Mouse (Mus musculus) intestine, postnatal 0 days (tissue): ENCODE measurements around the gene Prss33. TPM values are rescaled to one million over a fixed set of nuclear protein-coding genes. Genes with fewer than 3 reads are reported as not detected.

Source experiments
- ATAC-seq: fragments of 200-750 bp; cut with Nextera tagmentation; 2 replicates; pipeline ENCODE4 v1.8.0; 2017; ENCODE audit warnings: mild to moderate bottlenecking, moderate TSS enrichment, moderate library complexity
- H3K27ac ChIP-seq: fragments of 300-500 bp; sonication (generic); 2 replicates; pipeline ENCODE4 v1.5.1; 2014; ENCODE audit warnings: mild to moderate bottlenecking, low read depth, low read length, moderate library complexity
- H3K27me3 ChIP-seq: fragments of 300-500 bp; sonication (generic); replicated peaks from 2 replicates; pipeline ENCODE4 v1.6.1; 2014; ENCODE audit warnings: low read length, mixed read lengths; ENCODE audit not compliant: control insufficient read depth, insufficient read depth
- H3K36me3 ChIP-seq: fragments of 300-500 bp; sonication (generic); 2 replicates; pipeline ENCODE4 v1.6.1; 2014; ENCODE audit warnings: mild to moderate bottlenecking, moderate library complexity; ENCODE audit not compliant: control insufficient read depth, insufficient read depth
- H3K4me1 ChIP-seq: fragments of 300-500 bp; sonication (generic); replicated peaks from 2 replicates; pipeline ENCODE4 v1.6.1; 2014; ENCODE audit warnings: antibody characterized with exemption, low read length, mixed read lengths; ENCODE audit not compliant: control insufficient read depth, insufficient read depth
- H3K4me2 ChIP-seq: fragments of 300-500 bp; sonication (generic); replicated peaks from 2 replicates; pipeline ENCODE4 v1.6.1; 2014; ENCODE audit warnings: low read depth, mild to moderate bottlenecking, moderate library complexity
- H3K4me3 ChIP-seq: fragments of 300-500 bp; sonication (generic); 2 replicates; pipeline ENCODE4 v1.5.1; 2014; ENCODE audit warnings: low read depth, low read length
- H3K9ac ChIP-seq: fragments of 300-500 bp; sonication (generic); 2 replicates; pipeline ENCODE4 v1.6.1; 2014; ENCODE audit warnings: mild to moderate bottlenecking, low read depth, low read length
- H3K9me3 ChIP-seq: fragments of 300-500 bp; sonication (generic); 2 replicates; pipeline ENCODE4 v1.6.1; 2016; ENCODE audit warnings: mixed run types; ENCODE audit not compliant: control insufficient read depth
- CTCF ChIP-seq: sonication (generic); IDR thresholded peaks from 2 replicates; pipeline ENCODE4 v1.5.1; 2016; ENCODE audit warnings: low read depth, mild to moderate bottlenecking, control low read depth, antibody characterized with exemption, moderate library complexity
- whole genome bisulfite sequencing: fragments of 180-500 bp; shearing (Covaris S2); extraction: QIAGEN DNeasy Blood & Tissue Kit; methylation state at CpG from one replicate; pipeline ENCODE4 v1.1.7; 2014; 5-methylcytosine and 5-hydroxymethylcytosine counted together
- microRNA-seq: library from miRNA; unstranded; fragments of <30 nt; microRNA quantifications from one replicate; pipeline ENCODE4, GENCODE M21; 2016
- polyA plus RNA-seq: library from polyadenylated mRNA; unstranded; fragments of >200 nt; fragmentation: Nextera tagmentation; extraction: Ambion mirVana; gene quantifications from 2 replicates; pipeline ENCODE4 v1.2.1, GENCODE M21; 2015

Gene Prss33
- polyA plus RNA-seq, 1 experiment from 2014 or later: not detected

GRCm38 (mm10) chr17:23785561-23786471 is 50.0 kb downstream of the Prss33 start, which contains the start of gene Flywch2:
Flywch2 (minus strand) TSS chr17:23786081.
- no peak within 1 kb of the TSS; the same call in 1 of the 2 replicates for H3K27ac ChIP-seq
- 2% methylated on average over 43 of the region's 43 CpGs for WGBS
- peak; percentile 67 for ATAC-seq

GRCm38 (mm10) chr17:23783352-23783751 is 52.5 kb downstream of the Prss33 start:
- Histone ChIP-seq H3K4me2 (no peak overlapping the region), H3K36me3 (no peaks in the 10 kb centered on the region), H3K9me3 (no peaks in the 10 kb centered on the region), H3K4me1 (no peaks in the 10 kb centered on the region), H3K27ac (no peak overlapping the region), H3K4me3 (no peak overlapping the region), H3K27me3 (no peaks in the 10 kb centered on the region), H3K9ac (no peak overlapping the region)
- ATAC-seq: no peak
- no peak for TF ChIP-seq CTCF

More at GRCm38 (mm10) chr17:23785561-23786471, 50.0 kb downstream of the Prss33 start, which contains the start of gene Flywch2:
- Histone ChIP-seq H3K4me3 (peak within 1 kb of the TSS; percentile 54), H3K4me2 (peak within 1 kb of the TSS; percentile 95), H3K36me3 (no peaks in the 10 kb centered on the region), H3K4me1 (peaks cover 5% of the 10 kb centered on the region; the same call in 1 of the 2 replicates), H3K9ac (peak within 1 kb of the TSS; percentile 46; the same call in 1 of the 2 replicates), H3K27me3 (no peaks in the 10 kb centered on the region), H3K9me3 (no peaks in the 10 kb centered on the region)
- TF ChIP-seq CTCF: peak; percentile 40

Small RNAs within 50 kb of the gene (microRNA-seq; reads per million reads assigned to microRNA genes)
- gene Mir5125: not detected

Other genes starting within 250 kb of the Prss33 start
- gene Zfp13, start 236.6 kb downstream of the Prss33 start, polyA plus RNA-seq: 3.1 and 3.4 TPM in 2 replicates
- gene Zscan10, start 235.2 kb downstream of the Prss33 start, polyA plus RNA-seq: not detected in 2 replicates
- 0.13 and 0.16 TPM in 2 replicates for gene Mmp25, start 190.8 kb downstream of the Prss33 start, polyA plus RNA-seq
- gene Bicdl2, start 175.6 kb downstream of the Prss33 start, polyA plus RNA-seq: 7.8 and 8.5 TPM in 2 replicates
- gene Hcfc1r1, start 162.5 kb downstream of the Prss33 start, polyA plus RNA-seq: 131 and 136 TPM in 2 replicates
- gene Thoc6, start 162.2 kb downstream of the Prss33 start, polyA plus RNA-seq: 14.7 and 15.5 TPM in 2 replicates
- gene Tnfrsf12a, start 158.6 kb downstream of the Prss33 start, polyA plus RNA-seq: 46.6 and 50.9 TPM in 2 replicates
- 0.38 and 0.42 TPM in 2 replicates for gene Cldn6, start 156.8 kb downstream of the Prss33 start, polyA plus RNA-seq
- gene Cldn9, start 152.0 kb downstream of the Prss33 start, polyA plus RNA-seq: 0.23 and 0.34 TPM in 2 replicates
- gene 1520401A03Rik, start 113.3 kb downstream of the Prss33 start, polyA plus RNA-seq: 0.05 TPM in 1 of 2 replicates, not detected in the other
- gene Pkmyt1, start 109.7 kb downstream of the Prss33 start, polyA plus RNA-seq: 12.4 and 12.6 TPM in 2 replicates
- 15.0 and 15.9 TPM in 2 replicates for gene Paqr4, start 95.2 kb downstream of the Prss33 start, polyA plus RNA-seq
- gene Kremen2, start 90.2 kb downstream of the Prss33 start, polyA plus RNA-seq: 2.7 and 2.8 TPM in 2 replicates
- 36.8 and 39.0 TPM in 2 replicates for gene Flywch1, start 64.5 kb downstream of the Prss33 start, polyA plus RNA-seq
- gene Flywch2, start 50.0 kb downstream of the Prss33 start, polyA plus RNA-seq: 17.6 and 19.1 TPM in 2 replicates
- 185 and 230 TPM in 2 replicates for gene Srrm2, start 45.5 kb downstream of the Prss33 start, polyA plus RNA-seq
- gene Elob, start 6.9 kb downstream of the Prss33 start, polyA plus RNA-seq: 994 and 1,025 TPM in 2 replicates
- gene Prss32, start 7.8 kb upstream of the Prss33 start, polyA plus RNA-seq: 16.2 and 23.1 TPM in 2 replicates
- 5.2 and 6.2 TPM in 2 replicates for gene Prss41, start 8.1 kb upstream of the Prss33 start, polyA plus RNA-seq
- not detected in 2 replicates for gene Prss21, start 32.0 kb upstream of the Prss33 start, polyA plus RNA-seq
- gene Dcpp1, start 44.8 kb upstream of the Prss33 start, polyA plus RNA-seq: 3.8 and 6.3 TPM in 2 replicates
- not detected in 2 replicates for gene Dcpp2, start 44.8 kb upstream of the Prss33 start, polyA plus RNA-seq
- gene Dcpp3, start 81.4 kb upstream of the Prss33 start, polyA plus RNA-seq: 4.7 and 7.6 TPM in 2 replicates
- not detected in 2 replicates for gene Sbp, start 105.6 kb upstream of the Prss33 start, polyA plus RNA-seq
- gene Sbpl, start 119.2 kb upstream of the Prss33 start, polyA plus RNA-seq: not detected in 2 replicates
- gene Prss30, start 144.5 kb upstream of the Prss33 start, polyA plus RNA-seq: 4.7 and 12.1 TPM in 2 replicates
- 0.09 TPM in 1 of 2 replicates, not detected in the other for gene Prss22, start 162.0 kb upstream of the Prss33 start, polyA plus RNA-seq
- gene Prss27, start 202.1 kb upstream of the Prss33 start, polyA plus RNA-seq: 0.12 and 0.18 TPM in 2 replicates
- gene Kctd5, start 237.4 kb upstream of the Prss33 start, polyA plus RNA-seq: 58.5 and 61.3 TPM in 2 replicates